Mouse (Mus musculus): ENCODE results near the gene Tle6.

Gene Tle6

GRCm38 (mm10) chr10:81560719-81561459 lies 40.0 kb downstream of the Tle6 start:
- DNase-seq = no peak

- DNase-seq = peak; percentile 74 to 78
Measured at GRCm38 (mm10) chr10:81559627-81560539, 41.0 kb downstream of the Tle6 start.

GRCm38 (mm10) chr10:81559163-81559626 lies 41.7 kb downstream of the Tle6 start, which contains the start of gene Aes:
Aes (plus strand) TSS chr10:81559488.
- peak; percentile 83 to 93 for DNase-seq

DNA sequence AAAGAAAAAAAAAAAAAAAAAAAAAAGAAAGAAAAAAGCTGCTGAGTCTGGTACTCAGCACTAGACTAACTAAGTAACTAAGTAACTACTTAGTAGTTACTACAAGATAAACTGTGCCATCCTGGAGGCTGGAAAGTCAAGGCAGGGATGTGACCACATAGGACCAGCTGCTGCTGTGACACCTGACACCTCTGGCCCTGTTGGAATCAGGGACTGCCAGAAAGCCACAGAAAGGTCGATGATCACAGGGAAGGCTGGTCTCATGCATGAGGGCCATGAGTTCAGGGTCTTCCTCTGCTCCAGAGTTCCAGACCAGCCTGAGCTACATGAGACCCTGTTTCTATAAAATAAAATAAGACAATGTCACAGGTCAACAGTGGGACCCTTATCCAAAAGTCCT lies 43.4 kb downstream of the Tle6 start:
- no peak for DNase-seq

GRCm38 (mm10) chr10:81556282-81556681 lies 44.6 kb downstream of the Tle6 start:
- no peak for DNase-seq

DNA sequence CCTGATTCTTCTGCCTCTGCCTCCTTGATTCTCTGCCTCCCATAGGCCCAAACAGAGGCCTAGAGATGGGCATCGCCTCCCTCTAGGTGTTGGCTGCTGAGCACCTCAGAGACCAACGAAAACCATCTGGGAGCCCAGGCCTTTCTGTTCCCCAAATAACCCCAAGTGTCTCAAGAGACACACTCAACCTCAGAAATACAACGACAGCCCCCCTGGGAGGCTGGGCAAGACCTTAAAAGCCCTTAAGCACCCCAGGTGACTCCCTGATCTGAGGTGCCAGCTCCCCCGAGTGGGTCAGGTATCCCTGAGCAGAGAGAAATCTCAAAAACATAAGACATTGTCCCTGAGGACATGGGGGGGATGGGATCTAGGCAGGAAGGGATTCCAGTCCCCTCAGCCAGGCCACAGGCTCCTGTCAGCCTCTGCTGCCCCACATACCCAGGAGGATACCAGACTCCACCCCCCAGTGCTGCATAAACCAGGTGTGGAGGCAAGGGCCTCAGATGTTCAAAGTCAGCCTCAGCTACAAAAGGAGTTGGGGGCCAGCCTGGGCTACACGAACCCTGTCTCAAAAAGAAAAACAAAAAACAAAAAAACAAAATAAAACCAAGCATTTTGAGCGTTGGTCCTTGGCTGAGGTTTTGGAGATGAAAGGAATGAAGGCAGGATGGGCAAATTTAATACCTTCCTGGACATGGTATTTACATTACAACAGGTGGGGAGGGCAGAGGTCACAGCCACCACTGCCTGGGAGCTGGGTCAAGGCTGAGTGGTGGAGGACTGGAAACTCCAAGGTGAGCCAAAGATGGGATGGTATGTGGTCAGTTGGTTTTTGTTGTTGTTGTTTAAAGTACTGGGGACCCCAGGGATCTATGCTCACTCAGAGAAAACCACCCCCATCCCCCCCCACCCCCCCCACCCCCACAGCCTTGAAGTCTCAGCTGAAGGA lies 46.8 kb downstream of the Tle6 start:
- no peak for DNase-seq

DNA sequence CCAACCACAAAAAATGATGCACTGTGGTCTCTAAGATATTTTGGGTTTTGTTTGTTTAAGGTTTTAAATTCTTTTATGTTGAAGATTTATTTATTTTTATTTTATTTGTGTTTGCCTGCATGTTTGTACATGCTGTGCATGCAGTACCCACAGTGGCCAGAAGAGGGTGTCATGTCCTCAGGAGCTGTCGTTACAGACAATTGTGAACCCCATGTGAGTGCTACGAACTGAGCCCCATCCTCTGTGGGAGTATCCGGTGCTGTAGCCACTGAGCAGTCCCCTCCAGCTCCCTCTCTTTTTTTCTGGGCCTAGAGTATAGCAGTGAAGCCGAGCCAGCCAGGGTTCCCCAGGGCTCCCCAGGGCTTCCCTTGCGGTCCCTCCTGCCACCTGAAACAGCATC lies 47.6 kb downstream of the Tle6 start:
- no peak for DNase-seq

- peak; percentile 81 to 87 for DNase-seq
Measured at GRCm38 (mm10) chr10:81551597-81552102, 49.2 kb downstream of the Tle6 start.

DNA sequence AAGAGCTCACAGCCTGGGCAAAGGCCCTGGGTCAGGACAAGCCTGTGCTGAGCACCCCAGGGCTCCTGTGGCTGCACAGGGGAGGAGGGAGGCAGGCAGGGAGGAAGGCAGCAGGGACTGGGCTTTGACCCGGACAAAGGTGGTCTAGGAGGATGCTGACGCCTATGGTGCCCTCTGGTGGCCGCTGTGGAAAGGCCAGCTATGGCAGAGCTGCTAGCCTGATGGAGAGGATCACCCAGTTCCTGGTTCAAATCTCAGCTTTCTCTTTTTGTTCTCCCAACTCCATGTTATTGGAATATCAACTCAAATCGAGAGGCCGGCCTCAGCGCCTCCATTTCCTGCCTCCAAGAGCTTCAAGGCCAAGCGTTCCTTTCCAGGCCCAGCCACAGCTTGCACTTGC lies 50.6 kb downstream of the Tle6 start:
- peak; percentile 58 to 68 for DNase-seq

DNA sequence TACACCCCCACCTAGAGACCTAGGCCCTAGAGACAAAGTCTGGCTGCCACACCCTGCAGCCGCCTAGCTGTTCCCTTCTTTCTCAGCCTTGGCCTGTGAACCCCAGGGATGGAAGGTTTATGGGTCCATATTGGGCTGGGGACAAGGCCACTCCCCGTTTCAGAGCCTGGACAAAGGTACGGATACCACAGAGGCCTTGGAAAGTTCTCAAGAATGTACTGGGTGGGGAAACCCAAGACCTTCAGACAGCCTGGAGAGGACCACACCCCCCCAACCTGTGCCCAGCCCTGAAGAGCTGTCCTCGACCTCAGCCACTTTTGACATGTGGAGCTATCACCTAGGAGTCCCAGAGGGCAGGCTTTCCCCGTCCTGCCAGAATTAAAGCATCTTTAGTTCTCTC lies 51.9 kb downstream of the Tle6 start:
- DNase-seq = no peak

- no peak for DNase-seq
Measured at GRCm38 (mm10) chr10:81546788-81547571, 53.9 kb downstream of the Tle6 start.

DNA sequence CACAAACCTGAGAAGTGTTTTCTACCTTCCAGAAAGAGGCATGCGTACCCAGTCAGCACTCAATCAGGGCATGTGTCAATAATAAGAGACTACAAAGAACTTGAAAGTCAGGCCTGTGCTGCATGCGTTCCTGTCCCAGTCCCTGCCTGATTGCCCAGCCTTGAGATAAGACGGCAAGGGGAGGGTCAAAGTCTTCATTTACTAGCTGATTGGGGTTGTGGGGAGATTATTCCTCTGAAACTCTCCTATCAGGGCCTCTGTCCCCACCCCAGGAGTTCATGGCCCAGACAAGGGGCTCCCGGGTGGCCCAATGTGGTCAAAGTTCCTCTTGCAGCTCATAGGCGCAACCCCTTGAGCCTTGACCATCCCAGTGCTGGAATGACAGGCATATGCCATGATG lies 54.5 kb downstream of the Tle6 start:
- DNase-seq = no peak

DNA sequence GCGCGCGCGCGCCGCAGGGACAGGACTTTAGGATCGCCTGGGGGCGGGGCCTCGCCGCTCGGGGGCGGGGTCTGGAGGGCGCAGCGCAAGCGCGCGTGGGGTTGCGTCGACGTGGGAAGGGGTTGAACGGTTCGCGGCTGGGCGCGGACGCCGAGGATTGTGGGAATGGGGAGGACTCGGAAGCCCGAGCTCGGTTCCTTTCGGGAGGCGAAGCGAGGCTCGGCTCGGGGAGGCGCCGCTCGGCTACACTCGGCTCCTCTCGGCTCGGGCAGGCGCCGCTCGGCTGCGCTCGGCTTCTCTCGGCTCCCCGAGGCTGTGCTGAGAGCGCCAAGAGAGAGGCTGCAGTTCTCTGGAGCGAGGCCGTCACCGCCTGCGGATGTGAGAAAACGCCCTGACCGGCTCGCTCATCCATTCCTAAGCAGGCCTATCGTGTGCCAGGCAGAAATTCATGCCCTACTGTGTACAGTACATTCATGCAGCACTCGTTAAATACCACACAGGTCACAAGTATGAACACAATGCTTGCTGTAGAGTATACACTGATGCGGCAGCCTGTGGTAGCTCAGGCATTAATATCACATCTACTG lies 55.6 kb downstream of the Tle6 start, which contains the start of gene Gna11:
Gene Gna11 (minus strand): TSS at position 30 of the 587 bp plus-strand sequence.
- DNase-seq = peak; percentile 99 to 100

DNA sequence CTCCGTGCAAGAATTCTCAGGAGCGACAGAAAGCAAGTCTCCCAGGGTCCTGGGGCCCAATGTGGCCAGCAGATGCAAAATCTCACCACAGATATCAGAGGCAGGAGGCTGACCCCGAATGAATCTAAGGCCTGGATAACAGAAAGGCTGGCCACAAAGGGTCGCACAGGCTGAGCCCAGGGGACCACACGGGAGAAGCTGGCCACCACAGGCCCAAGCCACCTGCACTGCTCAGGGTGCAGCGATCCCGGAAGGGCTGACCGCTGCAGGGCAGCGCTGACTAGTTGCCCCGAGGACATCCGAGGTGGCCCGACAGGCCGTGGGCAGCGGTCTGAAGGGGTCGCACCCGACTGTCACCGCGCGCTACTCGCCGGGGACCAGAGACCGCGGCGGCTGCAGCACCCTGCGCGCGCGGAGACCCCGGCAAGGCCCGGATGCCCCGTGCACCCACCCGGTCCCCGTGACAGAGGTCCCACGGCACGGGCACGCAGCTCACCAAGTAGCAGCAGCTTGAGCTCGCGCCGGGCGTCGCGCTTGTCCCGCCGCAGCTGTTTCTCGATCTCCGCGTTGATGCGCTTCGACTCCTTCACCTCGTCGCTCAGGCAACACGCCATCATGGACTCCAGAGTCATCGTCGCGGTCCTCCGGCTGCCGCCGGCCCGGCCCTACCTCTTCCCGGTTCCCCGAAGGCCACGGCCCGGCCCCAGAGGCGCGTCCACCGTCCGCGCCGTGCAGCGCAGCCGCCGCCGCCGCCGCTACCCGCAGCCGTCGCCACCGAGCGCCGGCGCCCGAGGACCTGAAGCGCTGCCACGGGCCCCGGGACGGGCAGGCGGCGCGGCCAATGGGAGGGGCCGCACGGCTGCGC lies 56.3 kb downstream of the Tle6 start:
- DNase-seq = no peak

DNA sequence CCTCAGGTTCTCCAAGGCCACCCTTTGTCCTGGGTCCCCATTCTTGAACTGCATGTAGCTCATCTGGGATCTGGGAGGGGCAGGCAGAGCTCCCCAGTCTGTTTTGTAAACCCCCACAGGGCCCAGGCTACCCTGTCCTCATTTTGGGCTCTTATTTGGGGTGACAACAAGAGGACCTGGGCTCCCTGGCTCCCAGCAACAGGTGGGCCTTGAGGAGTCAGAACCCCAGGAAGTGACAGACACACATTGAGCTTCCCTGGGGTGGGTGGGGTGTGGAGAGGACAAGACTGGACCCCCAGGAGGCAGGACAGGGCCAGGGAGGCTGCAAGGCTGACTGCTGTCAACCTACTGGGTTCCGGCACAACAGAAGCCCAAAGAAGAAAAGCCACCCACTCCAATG lies 57.2 kb downstream of the Tle6 start:
- peak in 1 of 2 experiments; percentile 33 for DNase-seq

DNA sequence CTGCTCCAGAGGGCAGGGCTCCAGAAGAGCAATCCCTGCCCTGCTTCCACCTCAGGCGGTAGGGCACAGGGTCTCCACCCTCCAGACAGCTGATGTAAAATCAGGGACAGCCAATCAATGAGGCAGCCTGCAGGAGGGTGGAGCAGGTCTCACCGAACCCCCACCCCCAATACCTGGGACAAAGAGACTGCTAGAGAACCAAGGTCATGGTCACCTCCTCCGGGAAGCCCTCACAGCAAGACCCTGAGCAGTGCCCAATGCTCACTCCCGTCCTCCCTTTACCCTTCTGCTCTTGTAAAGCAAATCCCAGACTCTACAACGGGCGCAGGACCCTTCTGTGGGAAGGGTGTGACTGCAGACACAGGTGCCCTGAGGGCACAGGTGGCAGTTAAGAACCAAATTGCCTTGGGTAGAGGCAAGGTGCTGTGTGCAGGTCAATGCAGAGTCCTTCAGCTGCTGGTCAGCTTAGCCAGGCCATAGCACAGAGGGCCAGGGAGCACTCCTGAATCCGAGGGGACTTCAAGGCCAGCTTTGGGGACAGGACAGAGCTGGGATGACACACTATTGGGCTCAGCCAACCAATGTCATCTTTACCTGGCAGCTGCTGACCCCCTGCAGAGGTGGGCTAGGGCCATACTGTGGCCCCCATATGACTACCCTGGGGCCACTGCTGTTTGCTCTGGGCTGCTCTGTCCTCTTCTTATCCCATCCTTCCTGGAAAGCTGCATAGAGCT lies 58.0 kb downstream of the Tle6 start:
- DNase-seq = no peak

DNA sequence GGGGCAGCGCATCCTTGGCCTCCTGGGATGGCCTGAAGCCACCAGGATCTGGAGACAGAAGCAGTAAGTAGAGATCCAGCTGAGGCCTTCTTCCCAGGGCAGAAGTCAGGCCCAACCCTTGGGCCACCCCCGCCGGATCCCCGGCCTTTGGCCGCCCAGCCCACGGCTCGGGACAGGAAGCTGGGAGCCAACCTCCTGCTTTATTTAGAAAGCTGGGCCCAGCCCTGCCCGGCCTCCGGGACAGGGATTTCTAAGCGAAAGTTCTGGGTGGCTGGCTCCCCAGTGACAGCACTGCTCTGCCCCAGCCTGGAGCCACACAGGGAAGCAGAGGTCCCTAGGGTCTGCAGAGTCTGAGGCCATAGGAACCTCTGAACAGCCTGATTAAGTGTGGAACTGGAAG lies 59.1 kb downstream of the Tle6 start:
- no peak for DNase-seq

DNA sequence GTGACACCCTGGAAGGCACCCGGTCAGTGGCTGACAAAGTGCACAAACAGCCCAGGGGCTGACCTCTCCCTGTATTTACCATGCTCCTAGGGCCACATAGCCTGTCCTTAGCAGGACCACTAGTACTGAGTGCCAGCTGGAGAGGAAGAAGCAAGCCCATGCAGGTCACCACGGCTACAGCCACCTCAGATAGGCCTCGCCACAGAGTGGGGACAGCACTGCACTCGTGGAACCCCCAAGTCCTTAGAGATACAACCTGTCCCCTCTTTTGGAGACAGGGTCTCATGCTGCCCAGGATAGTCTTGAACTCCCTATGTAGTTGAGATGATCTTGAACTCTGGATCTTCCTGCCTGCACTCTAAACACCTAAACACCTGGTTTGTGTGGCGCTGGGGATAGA lies 59.5 kb downstream of the Tle6 start:
- no peak for DNase-seq

Data from cerebellum, adult 18-20 months (tissue).